Mouse (Mus musculus): ENCODE results near the gene Gdpd2. TPM values are rescaled to one million over a fixed set of nuclear protein-coding genes. Genes with fewer than 3 reads are reported as not detected.

Gene Gdpd2
- 15.1 and 15.8 TPM in 2 replicates for polyA plus RNA-seq (2015; fragmentation: Nextera tagmentation; extraction: Ambion mirVana)

GRCm38 (mm10) chrX:100729665-100730188 is at the start of gene Gdpd2:
Gene Gdpd2 (plus strand): TSS chrX:100729873.
- Histone ChIP-seq H3K4me3 (replicated peaks) (peak within 1 kb of the TSS; percentile 24), H3K4me1 (peaks cover 12% of the 10 kb centered on the region; the same call in 1 of the 2 replicates), H3K9ac (no peak within 1 kb of the TSS), H3K27ac (replicated peaks) (no peak within 1 kb of the TSS), H3K27me3 (peaks cover 12% of the 10 kb centered on the region), H3K9me3 (replicated peaks) (no peaks in the 10 kb centered on the region), H3K4me2 (replicated peaks) (peak within 1 kb of the TSS; percentile 37), H3K36me3 (no peaks in the 10 kb centered on the region)
- WGBS: 31% methylated on average over 8 of the region's 8 CpGs
- ATAC-seq (ENCODE audit: insufficient number of reproducible peaks, low FRiP score, low TSS enrichment, low read depth): peak; percentile 39; the same call in 1 of the 2 replicates

GRCm38 (mm10) chrX:100686527-100686926 is 43.1 kb upstream of the Gdpd2 start:
- H3K4me3 ChIP-seq (replicated peaks): no peak overlapping the region
- ATAC-seq (ENCODE audit: insufficient number of reproducible peaks, low FRiP score, low TSS enrichment, low read depth): no peak
- no peaks in the 10 kb centered on the region for H3K9me3 ChIP-seq (replicated peaks)
- no peaks in the 10 kb centered on the region for H3K4me1 ChIP-seq
- 59% methylated on average over 3 of the region's 3 CpGs for whole genome bisulfite sequencing
- H3K4me2 ChIP-seq (replicated peaks): no peak overlapping the region
- H3K27ac ChIP-seq (replicated peaks): no peak overlapping the region
- H3K27me3 ChIP-seq: no peaks in the 10 kb centered on the region
- no peak overlapping the region for H3K9ac ChIP-seq
- H3K36me3 ChIP-seq: no peaks in the 10 kb centered on the region

DNA sequence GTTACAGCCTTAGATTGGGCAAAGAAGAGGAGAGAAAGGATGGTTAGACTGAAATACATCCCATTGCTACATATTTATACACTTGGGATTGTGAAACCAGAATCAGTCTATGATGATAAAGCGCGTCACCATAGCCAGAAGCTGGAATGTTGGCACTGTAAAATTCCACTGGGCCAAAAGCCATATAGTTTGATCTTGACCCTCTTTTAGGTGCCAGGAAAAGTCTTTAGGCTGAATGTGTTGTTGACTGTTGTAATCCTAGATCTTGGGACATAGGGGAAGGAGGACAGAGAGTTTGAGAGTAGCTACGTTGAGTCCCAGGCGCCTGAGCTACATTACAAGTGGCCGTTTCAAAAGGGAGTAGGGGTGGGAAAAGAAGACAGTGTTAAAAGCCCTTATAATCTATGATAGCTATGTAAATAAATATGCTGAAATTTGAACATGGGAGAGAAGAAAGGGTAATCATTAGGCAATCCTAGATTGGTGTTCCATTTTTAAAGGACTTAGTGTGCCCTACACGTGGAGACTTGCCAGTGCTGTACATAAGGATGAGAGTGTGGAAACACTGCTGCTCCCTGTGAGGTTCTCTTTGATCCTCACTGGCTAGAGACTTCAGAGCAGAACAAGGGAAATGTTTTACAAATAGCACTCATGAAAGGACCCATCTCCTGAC is 42.2 kb upstream of the Gdpd2 start:
- H3K4me2 ChIP-seq (replicated peaks): no peak overlapping the region
- H3K4me3 ChIP-seq (replicated peaks): no peak overlapping the region
- no peak for ATAC-seq (ENCODE audit: insufficient number of reproducible peaks, low FRiP score, low TSS enrichment, low read depth)
- H3K9me3 ChIP-seq (replicated peaks): no peaks in the 10 kb centered on the region
- no peak overlapping the region for H3K27ac ChIP-seq (replicated peaks)
- WGBS: 69% methylated on average over 6 of the region's 6 CpGs
- no peaks in the 10 kb centered on the region for H3K36me3 ChIP-seq
- no peaks in the 10 kb centered on the region for H3K4me1 ChIP-seq
- H3K27me3 ChIP-seq: no peaks in the 10 kb centered on the region
- no peak overlapping the region for H3K9ac ChIP-seq

DNA sequence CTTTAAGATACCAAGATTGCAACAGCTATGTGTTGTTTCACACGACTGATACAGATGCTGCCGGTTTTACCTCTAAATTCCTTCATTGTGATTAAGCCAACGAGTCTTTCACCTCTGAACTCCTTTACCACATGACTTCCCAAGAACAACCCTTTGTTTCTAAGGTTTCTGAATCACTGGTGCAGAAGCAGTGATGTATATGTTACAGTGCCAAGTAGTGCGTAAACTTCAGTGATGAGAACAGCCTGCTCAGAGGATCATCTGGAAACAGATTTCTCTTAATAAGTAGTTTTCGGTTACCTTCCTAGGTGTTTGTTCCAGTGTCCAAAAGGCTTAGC is 41.7 kb upstream of the Gdpd2 start:
- no peaks in the 10 kb centered on the region for H3K36me3 ChIP-seq
- H3K4me1 ChIP-seq: no peaks in the 10 kb centered on the region
- ATAC-seq (ENCODE audit: insufficient number of reproducible peaks, low FRiP score, low TSS enrichment, low read depth): no peak
- H3K4me3 ChIP-seq (replicated peaks): no peak overlapping the region
- no peaks in the 10 kb centered on the region for H3K9me3 ChIP-seq (replicated peaks)
- no peak overlapping the region for H3K9ac ChIP-seq
- H3K27me3 ChIP-seq: no peaks in the 10 kb centered on the region
- WGBS: 76% methylated on average over 5 of the region's 5 CpGs
- no peak overlapping the region for H3K4me2 ChIP-seq (replicated peaks)
- H3K27ac ChIP-seq (replicated peaks): no peak overlapping the region

GRCm38 (mm10) chrX:100696776-100697175 is 32.9 kb upstream of the Gdpd2 start:
- 96% methylated on average over 4 of the region's 4 CpGs for WGBS
- no peaks in the 10 kb centered on the region for H3K27me3 ChIP-seq
- H3K27ac ChIP-seq (replicated peaks): no peak overlapping the region
- H3K4me2 ChIP-seq (replicated peaks): no peak overlapping the region
- no peak overlapping the region for H3K9ac ChIP-seq
- H3K9me3 ChIP-seq (replicated peaks): no peaks in the 10 kb centered on the region
- no peaks in the 10 kb centered on the region for H3K4me1 ChIP-seq
- H3K36me3 ChIP-seq: 0 out of 2 replicates have a peak, but pooled peaks cover 7% of the 10 kb centered on the region
- no peak overlapping the region for H3K4me3 ChIP-seq (replicated peaks)
- ATAC-seq (ENCODE audit: insufficient number of reproducible peaks, low FRiP score, low TSS enrichment, low read depth): no peak

DNA sequence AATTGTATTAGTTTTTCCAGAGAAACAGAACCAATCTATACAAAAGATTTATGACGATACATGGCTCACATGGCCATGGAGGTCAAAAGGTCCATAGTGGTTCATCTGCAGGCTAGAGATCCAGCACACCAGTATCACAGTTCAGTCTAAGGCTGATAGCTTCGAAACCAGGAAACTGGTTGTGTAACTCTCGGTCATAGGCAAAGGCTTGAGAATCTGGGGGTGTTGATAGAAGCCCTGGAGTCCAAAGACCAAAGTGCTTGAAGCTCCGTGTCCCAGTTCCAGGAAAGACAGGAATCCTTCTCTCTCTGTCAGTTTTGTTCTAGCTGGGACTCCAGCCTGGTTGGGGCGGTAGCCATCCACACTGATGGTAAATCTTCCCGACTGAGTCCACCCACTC is 21.6 kb upstream of the Gdpd2 start:
- Histone ChIP-seq H3K9me3 (replicated peaks) (no peaks in the 10 kb centered on the region), H3K36me3 (peaks cover 11% of the 10 kb centered on the region; the same call in 1 of the 2 replicates), H3K9ac (no peak overlapping the region), H3K4me3 (replicated peaks) (no peak overlapping the region), H3K27me3 (no peaks in the 10 kb centered on the region), H3K27ac (replicated peaks) (no peak overlapping the region), H3K4me2 (replicated peaks) (no peak overlapping the region), H3K4me1 (no peaks in the 10 kb centered on the region)
- no peak for ATAC-seq (ENCODE audit: insufficient number of reproducible peaks, low FRiP score, low TSS enrichment, low read depth)
- WGBS: 90% methylated on average over 6 of the region's 6 CpGs

GRCm38 (mm10) chrX:100716173-100716572 is 13.5 kb upstream of the Gdpd2 start:
- Histone ChIP-seq H3K4me2 (replicated peaks) (no peak overlapping the region), H3K9me3 (replicated peaks) (no peaks in the 10 kb centered on the region), H3K4me3 (replicated peaks) (no peak overlapping the region), H3K4me1 (no peaks in the 10 kb centered on the region), H3K9ac (no peak overlapping the region), H3K27ac (replicated peaks) (no peak overlapping the region; the same call in 1 of the 2 replicates), H3K36me3 (peaks cover 10% of the 10 kb centered on the region; the same call in 1 of the 2 replicates), H3K27me3 (no peaks in the 10 kb centered on the region)
- ATAC-seq (ENCODE audit: insufficient number of reproducible peaks, low FRiP score, low TSS enrichment, low read depth): no peak
- 88% methylated on average over 6 of the region's 6 CpGs for WGBS

- H3K36me3 ChIP-seq: no peaks in the 10 kb centered on the region
- peaks cover 12% of the 10 kb centered on the region for H3K27me3 ChIP-seq
- peaks cover 12% of the 10 kb centered on the region; the same call in 1 of the 2 replicates for H3K4me1 ChIP-seq
- no peak for ATAC-seq (ENCODE audit: insufficient number of reproducible peaks, low FRiP score, low TSS enrichment, low read depth)
- H3K9ac ChIP-seq: no peak overlapping the region
- 25% methylated on average over 1 of the region's 1 CpGs for WGBS
- no peak overlapping the region for H3K4me3 ChIP-seq (replicated peaks)
- H3K4me2 ChIP-seq (replicated peaks): no peak overlapping the region
- H3K9me3 ChIP-seq (replicated peaks): no peaks in the 10 kb centered on the region
- no peak overlapping the region for H3K27ac ChIP-seq (replicated peaks)
These were observed 726 bp upstream of the Gdpd2 start for GRCm38 (mm10) chrX:100728947-100729346.

GRCm38 (mm10) chrX:100730266-100730665 is 593 bp downstream of the Gdpd2 start:
- Histone ChIP-seq H3K4me2 (replicated peaks) (peak overlapping the region; percentile 37), H3K36me3 (no peaks in the 10 kb centered on the region), H3K9me3 (replicated peaks) (no peaks in the 10 kb centered on the region), H3K27ac (replicated peaks) (no peak overlapping the region), H3K4me1 (peaks cover 12% of the 10 kb centered on the region; the same call in 1 of the 2 replicates), H3K4me3 (replicated peaks) (peak overlapping the region; percentile 24), H3K27me3 (peaks cover 12% of the 10 kb centered on the region), H3K9ac (no peak overlapping the region)
- WGBS: 38% methylated on average over 8 of the region's 8 CpGs
- no peak for ATAC-seq (ENCODE audit: insufficient number of reproducible peaks, low FRiP score, low TSS enrichment, low read depth)

DNA sequence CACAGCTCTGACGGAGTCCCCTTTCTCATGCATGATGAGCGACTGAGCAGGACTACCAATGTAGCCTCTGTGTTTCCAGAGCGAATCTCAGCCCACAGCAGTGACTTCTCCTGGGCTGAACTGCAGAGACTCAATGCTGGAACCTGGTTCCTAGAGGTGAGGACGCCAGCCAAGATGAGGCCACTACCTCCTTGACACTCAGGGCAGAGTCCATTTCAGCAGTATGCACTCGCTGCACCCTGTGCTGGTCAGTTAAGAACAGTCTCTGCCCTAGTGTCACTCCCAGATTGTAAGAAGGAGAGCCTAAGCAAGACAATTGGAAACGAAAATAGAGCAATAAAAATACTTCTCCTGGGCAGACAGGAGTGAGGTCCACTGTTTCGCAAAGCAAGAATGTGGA is 4.7 kb downstream of the Gdpd2 start:
- peaks cover 21% of the 10 kb centered on the region for H3K27me3 ChIP-seq
- H3K27ac ChIP-seq (replicated peaks): no peak overlapping the region
- no peak overlapping the region for H3K9ac ChIP-seq
- no peaks in the 10 kb centered on the region for H3K36me3 ChIP-seq
- no peak overlapping the region for H3K4me3 ChIP-seq (replicated peaks)
- H3K4me1 ChIP-seq: peaks cover 9% of the 10 kb centered on the region; the same call in 1 of the 2 replicates
- H3K4me2 ChIP-seq (replicated peaks): no peak overlapping the region
- 70% methylated on average over 7 of the region's 7 CpGs for WGBS
- H3K9me3 ChIP-seq (replicated peaks): no peaks in the 10 kb centered on the region
- no peak for ATAC-seq (ENCODE audit: insufficient number of reproducible peaks, low FRiP score, low TSS enrichment, low read depth)

DNA sequence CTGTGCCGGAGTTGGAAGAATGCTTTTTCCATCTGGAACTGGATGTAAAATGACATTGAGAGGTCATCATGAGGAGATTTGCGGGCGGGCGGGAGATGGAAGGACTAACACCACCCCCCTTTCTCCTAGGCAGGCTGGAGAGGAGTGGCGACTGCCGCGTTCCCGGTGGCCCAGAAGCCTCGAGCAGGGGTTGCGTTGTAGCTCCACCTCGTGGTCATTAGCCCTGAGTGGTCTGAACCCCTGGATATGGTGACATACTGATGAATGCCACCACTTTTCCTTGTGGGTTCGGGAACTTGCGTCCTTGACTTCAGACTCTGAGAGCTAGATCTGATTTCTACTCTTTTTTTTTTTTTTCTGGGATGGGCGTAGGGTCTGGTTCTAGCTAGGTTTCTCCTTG is 9.2 kb downstream of the Gdpd2 start:
- H3K27ac ChIP-seq (replicated peaks): no peak overlapping the region
- H3K9ac ChIP-seq: no peak overlapping the region
- WGBS: 23% methylated on average over 14 of the region's 14 CpGs
- no peaks in the 10 kb centered on the region for H3K36me3 ChIP-seq
- ATAC-seq (ENCODE audit: insufficient number of reproducible peaks, low FRiP score, low TSS enrichment, low read depth): no peak
- no peaks in the 10 kb centered on the region for H3K4me1 ChIP-seq
- peaks cover 11% of the 10 kb centered on the region; the same call in 1 of the 2 replicates for H3K27me3 ChIP-seq
- H3K4me3 ChIP-seq (replicated peaks): peak overlapping the region; percentile 35
- H3K4me2 ChIP-seq (replicated peaks): peak overlapping the region; percentile 49
- H3K9me3 ChIP-seq (replicated peaks): no peaks in the 10 kb centered on the region

GRCm38 (mm10) chrX:100739443-100739842 is 9.8 kb downstream of the Gdpd2 start:
- H3K4me3 ChIP-seq (replicated peaks): peak overlapping the region; percentile 35
- H3K27ac ChIP-seq (replicated peaks): no peak overlapping the region
- WGBS: 22% methylated on average over 10 of the region's 10 CpGs
- H3K9me3 ChIP-seq (replicated peaks): no peaks in the 10 kb centered on the region
- no peak for ATAC-seq (ENCODE audit: insufficient number of reproducible peaks, low FRiP score, low TSS enrichment, low read depth)
- H3K4me2 ChIP-seq (replicated peaks): peak overlapping the region; percentile 49
- no peaks in the 10 kb centered on the region for H3K36me3 ChIP-seq
- no peaks in the 10 kb centered on the region for H3K4me1 ChIP-seq
- H3K27me3 ChIP-seq: peaks cover 11% of the 10 kb centered on the region; the same call in 1 of the 2 replicates
- no peak overlapping the region for H3K9ac ChIP-seq
